1 mouse cellular context compared by ENCODE assay signal in the genomic region with DNA sequence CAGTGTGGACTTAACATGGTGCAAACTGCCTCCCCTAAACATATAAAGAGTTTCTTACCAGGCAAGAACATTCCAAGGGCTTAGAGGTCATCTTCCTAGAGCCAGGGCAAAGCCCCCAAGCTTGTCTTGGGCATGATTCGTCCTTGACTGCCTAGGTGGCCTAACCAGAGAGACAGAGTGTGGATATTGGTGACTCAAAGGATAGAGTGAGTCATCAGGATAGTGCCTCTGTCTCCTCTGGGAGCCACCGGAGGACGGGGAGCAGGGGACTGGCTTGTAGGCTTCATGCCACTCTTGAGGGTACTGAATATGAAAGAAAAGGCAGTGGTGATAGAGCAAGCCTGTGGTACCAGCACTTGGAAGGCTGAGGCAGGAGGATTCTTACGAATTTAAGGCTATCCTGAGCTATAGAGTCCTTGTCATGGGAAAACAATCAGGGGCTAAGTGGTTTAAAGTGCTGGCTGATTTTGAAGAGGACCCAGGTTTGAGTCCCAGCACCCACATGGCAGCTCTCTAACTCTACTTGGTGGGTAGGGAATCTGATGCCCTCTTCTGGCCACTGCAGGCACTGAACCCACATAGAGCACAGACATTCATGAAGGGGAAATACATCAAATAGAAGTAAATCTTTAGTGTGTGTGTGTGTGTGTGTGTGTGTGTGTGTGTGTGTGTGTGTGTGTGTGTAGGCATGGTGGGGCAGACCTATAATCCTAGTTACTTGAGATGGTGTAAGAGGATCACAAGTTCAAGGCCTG.
TF ChIP-seq lines count a peak whose summit lies in the region.

No protein-coding gene starts in this region.

TF ChIP-seq in CH12.LX, 34 proteins besides CTCF, POLR2A, EP300 and RAD21:
- TF ChIP-seq SMC3 (IDR thresholded peaks at IDR 0.05; ENCODE audit: low read depth, low read length) (0 out of 2 replicates have a peak, but pooled peaks have one; percentile 8), RCOR1 (conservative IDR thresholded peaks at IDR 0.05; ENCODE audit: low read depth, low read length) (no peak)
TF ChIP-seq in CH12.LX: peak in this region for 1.
